Mouse (Mus musculus): ENCODE results near the gene Lpp. TPM values are rescaled to one million over a fixed set of nuclear protein-coding genes. Genes with fewer than 3 reads are reported as not detected.

Lpp gene
- polyA plus RNA-seq, 1 experiment from 2014 or later, result 10.3 TPM

- H3K9ac ChIP-seq (ENCODE audit: low read depth, low read length), result no peak overlapping the region
- WGBS (ENCODE audit: insufficient replicate concordance), result 66% methylated on average over 4 of the region's 4 CpGs
- no peak for ATAC-seq (ENCODE audit: low read depth)
These were observed 347.4 kb downstream of the Lpp start for GRCm38 (mm10) chr16:24740714-24741113.

DNA sequence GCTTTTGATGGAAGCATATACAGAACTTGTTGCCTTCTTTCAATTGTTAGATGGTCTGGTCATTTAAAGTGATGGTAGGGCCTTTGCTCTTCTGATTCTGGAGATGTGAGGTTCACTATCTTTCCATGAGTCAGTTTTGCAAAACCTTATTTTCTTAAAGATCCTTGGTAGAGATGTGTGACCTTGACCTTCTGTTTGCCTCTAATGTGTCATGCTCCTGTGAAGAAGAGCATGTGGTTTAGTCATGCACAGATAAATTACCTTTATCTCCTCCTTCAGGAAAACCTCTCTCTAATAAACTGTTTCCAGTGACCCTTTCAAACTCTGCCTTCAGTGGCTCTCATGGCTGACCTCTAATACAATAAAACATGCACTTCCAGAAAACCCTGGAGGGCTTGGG, 356.5 kb downstream of the Lpp start:
- no peaks in the 10 kb centered on the region for H3K9me3 ChIP-seq (replicated peaks; ENCODE audit: control insufficient read depth, low read length)
- ATAC-seq (ENCODE audit: low read depth), result no peak
- no peaks in the 10 kb centered on the region for H3K27me3 ChIP-seq (ENCODE audit: control insufficient read depth, insufficient read depth, low read depth, low read length)
- H3K4me3 ChIP-seq (ENCODE audit: low read depth, low read length), result no peak overlapping the region
- H3K36me3 ChIP-seq (ENCODE audit: control insufficient read depth, insufficient read depth), result no peaks in the 10 kb centered on the region
- H3K4me2 ChIP-seq (ENCODE audit: low read depth, low read length), result no peak overlapping the region
- H3K4me1 ChIP-seq (ENCODE audit: control insufficient read depth, low read depth, low read length), result no peaks in the 10 kb centered on the region
- H3K9ac ChIP-seq (ENCODE audit: low read depth, low read length), result no peak overlapping the region
- H3K27ac ChIP-seq (ENCODE audit: low read length), result no peak overlapping the region

More at GRCm38 (mm10) chr16:24740714-24741113, 347.4 kb downstream of the Lpp start:
- H3K4me1 ChIP-seq (ENCODE audit: control insufficient read depth, low read depth, low read length), result no peaks in the 10 kb centered on the region
- no peak overlapping the region for H3K4me2 ChIP-seq (ENCODE audit: low read depth, low read length)
- no peaks in the 10 kb centered on the region for H3K36me3 ChIP-seq (ENCODE audit: control insufficient read depth, insufficient read depth)
- no peak overlapping the region for H3K4me3 ChIP-seq (ENCODE audit: low read depth, low read length)
- H3K27ac ChIP-seq (ENCODE audit: low read length), result no peak overlapping the region
- no peaks in the 10 kb centered on the region for H3K27me3 ChIP-seq (ENCODE audit: control insufficient read depth, insufficient read depth, low read depth, low read length)
- H3K9me3 ChIP-seq (replicated peaks; ENCODE audit: control insufficient read depth, low read length), result no peaks in the 10 kb centered on the region

DNA sequence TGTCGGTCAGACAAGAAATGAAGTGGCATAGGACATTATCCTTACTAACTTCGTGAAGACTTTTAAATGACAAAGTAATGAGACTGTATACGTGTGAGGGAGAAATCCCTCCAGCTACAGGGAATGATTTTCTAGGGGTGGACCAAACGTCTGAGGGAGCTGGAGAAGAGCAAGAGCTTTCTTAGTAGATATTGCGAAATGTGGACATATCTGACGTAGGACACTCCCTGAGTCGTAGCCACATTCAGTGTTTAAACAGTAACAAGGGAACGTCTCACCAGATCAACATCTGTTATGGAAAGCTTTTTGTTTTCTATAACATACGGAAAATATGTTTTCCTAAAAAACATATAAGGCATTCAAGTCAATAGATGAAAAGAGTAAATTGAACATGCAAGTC, 362.8 kb downstream of the Lpp start:
- H3K36me3 ChIP-seq (ENCODE audit: control insufficient read depth, insufficient read depth), result no peaks in the 10 kb centered on the region
- no peaks in the 10 kb centered on the region for H3K9me3 ChIP-seq (replicated peaks; ENCODE audit: control insufficient read depth, low read length)
- ATAC-seq (ENCODE audit: low read depth), result no peak
- no peaks in the 10 kb centered on the region for H3K4me1 ChIP-seq (ENCODE audit: control insufficient read depth, low read depth, low read length)
- WGBS (ENCODE audit: insufficient replicate concordance), result 57% methylated on average over 9 of the region's 9 CpGs
- no peak overlapping the region for H3K4me2 ChIP-seq (ENCODE audit: low read depth, low read length)
- no peak overlapping the region for H3K4me3 ChIP-seq (ENCODE audit: low read depth, low read length)
- H3K27ac ChIP-seq (ENCODE audit: low read length), result no peak overlapping the region
- no peak overlapping the region for H3K9ac ChIP-seq (ENCODE audit: low read depth, low read length)
- no peaks in the 10 kb centered on the region for H3K27me3 ChIP-seq (ENCODE audit: control insufficient read depth, insufficient read depth, low read depth, low read length)

GRCm38 (mm10) chr16:24766051-24766450, 372.7 kb downstream of the Lpp start:
- no peak overlapping the region for H3K4me2 ChIP-seq (ENCODE audit: low read depth, low read length)
- no peak overlapping the region for H3K4me3 ChIP-seq (ENCODE audit: low read depth, low read length)
- no peaks in the 10 kb centered on the region for H3K36me3 ChIP-seq (ENCODE audit: control insufficient read depth, insufficient read depth)
- H3K9me3 ChIP-seq (replicated peaks; ENCODE audit: control insufficient read depth, low read length), result no peaks in the 10 kb centered on the region
- no peaks in the 10 kb centered on the region for H3K27me3 ChIP-seq (ENCODE audit: control insufficient read depth, insufficient read depth, low read depth, low read length)
- H3K4me1 ChIP-seq (ENCODE audit: control insufficient read depth, low read depth, low read length), result no peaks in the 10 kb centered on the region
- WGBS (ENCODE audit: insufficient replicate concordance), result 66% methylated on average over 3 of the region's 3 CpGs
- ATAC-seq (ENCODE audit: low read depth), result no peak
- H3K27ac ChIP-seq (ENCODE audit: low read length), result no peak overlapping the region
- H3K9ac ChIP-seq (ENCODE audit: low read depth, low read length), result no peak overlapping the region

DNA sequence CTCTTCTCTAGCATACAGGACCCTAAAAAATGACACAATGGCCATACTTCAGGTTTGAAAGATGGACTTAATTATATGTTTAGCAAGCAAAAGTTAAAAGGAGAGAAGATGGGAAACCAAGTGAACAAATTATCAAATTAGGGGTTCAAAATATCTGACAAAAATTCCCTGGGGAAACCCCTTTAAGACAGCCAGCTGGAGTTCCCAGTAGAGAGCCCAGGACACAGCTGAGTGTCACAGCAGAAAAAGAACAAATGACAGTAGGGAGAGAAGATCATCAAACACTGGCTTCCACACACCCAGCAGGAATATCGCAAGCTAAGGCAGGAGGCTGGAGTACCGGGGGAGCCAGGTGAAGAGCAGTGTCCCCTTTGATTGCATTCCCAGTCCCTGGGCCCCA, 373.3 kb downstream of the Lpp start:
- ATAC-seq (ENCODE audit: low read depth), result no peak
- H3K4me2 ChIP-seq (ENCODE audit: low read depth, low read length), result no peak overlapping the region
- H3K9me3 ChIP-seq (replicated peaks; ENCODE audit: control insufficient read depth, low read length), result no peaks in the 10 kb centered on the region
- H3K4me3 ChIP-seq (ENCODE audit: low read depth, low read length), result no peak overlapping the region
- no peaks in the 10 kb centered on the region for H3K36me3 ChIP-seq (ENCODE audit: control insufficient read depth, insufficient read depth)
- no peak overlapping the region for H3K9ac ChIP-seq (ENCODE audit: low read depth, low read length)
- H3K27ac ChIP-seq (ENCODE audit: low read length), result no peak overlapping the region
- no peaks in the 10 kb centered on the region for H3K27me3 ChIP-seq (ENCODE audit: control insufficient read depth, insufficient read depth, low read depth, low read length)
- no peaks in the 10 kb centered on the region for H3K4me1 ChIP-seq (ENCODE audit: control insufficient read depth, low read depth, low read length)
- WGBS (ENCODE audit: insufficient replicate concordance), result 71% methylated on average over 2 of the region's 2 CpGs

- no peak overlapping the region for H3K27ac ChIP-seq (ENCODE audit: low read length)
- H3K9ac ChIP-seq (ENCODE audit: low read depth, low read length), result no peak overlapping the region
- H3K4me1 ChIP-seq (ENCODE audit: control insufficient read depth, low read depth, low read length), result no peaks in the 10 kb centered on the region
- 51% methylated on average over 2 of the region's 2 CpGs for WGBS (ENCODE audit: insufficient replicate concordance)
- H3K4me2 ChIP-seq (ENCODE audit: low read depth, low read length), result no peak overlapping the region
- no peak for ATAC-seq (ENCODE audit: low read depth)
- no peaks in the 10 kb centered on the region for H3K27me3 ChIP-seq (ENCODE audit: control insufficient read depth, insufficient read depth, low read depth, low read length)
- no peaks in the 10 kb centered on the region for H3K9me3 ChIP-seq (replicated peaks; ENCODE audit: control insufficient read depth, low read length)
- H3K36me3 ChIP-seq (ENCODE audit: control insufficient read depth, insufficient read depth), result no peaks in the 10 kb centered on the region
- H3K4me3 ChIP-seq (ENCODE audit: low read depth, low read length), result no peak overlapping the region
These were observed 383.7 kb downstream of the Lpp start for GRCm38 (mm10) chr16:24777053-24777452.

DNA sequence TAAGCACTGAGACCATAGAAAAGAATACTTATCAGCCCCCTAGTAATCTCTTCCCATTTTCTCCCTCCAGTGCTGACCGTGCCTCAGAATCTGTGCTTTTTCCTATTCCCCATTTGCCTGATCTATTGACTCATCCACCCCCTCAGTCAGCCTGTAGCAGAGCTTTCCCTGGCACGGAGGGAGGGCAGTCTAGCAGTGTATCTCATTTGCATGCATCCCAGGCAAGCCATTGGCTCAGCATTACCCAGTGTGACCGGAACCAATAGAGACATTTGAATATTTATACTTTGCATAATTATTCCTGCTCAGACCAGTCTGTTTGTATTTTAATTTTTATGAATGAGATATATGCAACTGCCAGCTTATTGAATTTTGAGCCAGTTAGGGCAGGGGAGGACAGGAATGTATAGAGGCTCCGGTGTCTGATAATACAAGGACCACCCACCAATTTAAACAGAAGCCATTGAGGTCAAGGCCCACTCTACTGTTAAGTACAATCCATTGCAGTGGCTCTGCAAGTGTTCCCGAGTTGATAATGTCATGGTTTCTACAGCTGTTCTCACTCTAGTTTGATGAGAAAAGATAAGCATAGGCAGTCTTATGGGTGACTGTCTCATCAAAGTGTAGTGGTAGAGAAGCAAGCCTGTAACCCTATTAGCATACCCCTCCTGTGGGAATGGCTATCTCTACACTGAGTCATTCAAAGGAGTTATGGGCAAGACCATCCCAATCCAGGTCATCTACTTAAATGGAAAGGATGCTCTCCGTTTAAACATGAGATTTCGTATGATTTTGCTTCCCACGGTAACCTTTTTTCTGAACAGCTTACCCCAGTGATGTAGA, 385.3 kb downstream of the Lpp start:
- Histone ChIP-seq H3K9me3 (replicated peaks; ENCODE audit: control insufficient read depth, low read length) (no peaks in the 10 kb centered on the region), H3K36me3 (ENCODE audit: control insufficient read depth, insufficient read depth) (no peaks in the 10 kb centered on the region), H3K4me3 (ENCODE audit: low read depth, low read length) (no peak overlapping the region), H3K4me1 (ENCODE audit: control insufficient read depth, low read depth, low read length) (no peaks in the 10 kb centered on the region), H3K4me2 (ENCODE audit: low read depth, low read length) (no peak overlapping the region), H3K9ac (ENCODE audit: low read depth, low read length) (no peak overlapping the region), H3K27ac (ENCODE audit: low read length) (no peak overlapping the region), H3K27me3 (ENCODE audit: control insufficient read depth, insufficient read depth, low read depth, low read length) (no peaks in the 10 kb centered on the region)
- 60% methylated on average over 8 of the region's 8 CpGs for WGBS (ENCODE audit: insufficient replicate concordance)
- no peak for ATAC-seq (ENCODE audit: low read depth)

- H3K27ac ChIP-seq (ENCODE audit: low read length), result no peak overlapping the region
- ATAC-seq (ENCODE audit: low read depth), result no peak
- H3K4me2 ChIP-seq (ENCODE audit: low read depth, low read length), result no peak overlapping the region
- no peak overlapping the region for H3K9ac ChIP-seq (ENCODE audit: low read depth, low read length)
- no peaks in the 10 kb centered on the region for H3K4me1 ChIP-seq (ENCODE audit: control insufficient read depth, low read depth, low read length)
- H3K4me3 ChIP-seq (ENCODE audit: low read depth, low read length), result no peak overlapping the region
- no peaks in the 10 kb centered on the region for H3K9me3 ChIP-seq (replicated peaks; ENCODE audit: control insufficient read depth, low read length)
- no peaks in the 10 kb centered on the region for H3K36me3 ChIP-seq (ENCODE audit: control insufficient read depth, insufficient read depth)
- WGBS (ENCODE audit: insufficient replicate concordance), result 64% methylated on average over 7 of the region's 7 CpGs
- H3K27me3 ChIP-seq (ENCODE audit: control insufficient read depth, insufficient read depth, low read depth, low read length), result no peaks in the 10 kb centered on the region
These were observed 387.2 kb downstream of the Lpp start for GRCm38 (mm10) chr16:24780545-24780944.

DNA sequence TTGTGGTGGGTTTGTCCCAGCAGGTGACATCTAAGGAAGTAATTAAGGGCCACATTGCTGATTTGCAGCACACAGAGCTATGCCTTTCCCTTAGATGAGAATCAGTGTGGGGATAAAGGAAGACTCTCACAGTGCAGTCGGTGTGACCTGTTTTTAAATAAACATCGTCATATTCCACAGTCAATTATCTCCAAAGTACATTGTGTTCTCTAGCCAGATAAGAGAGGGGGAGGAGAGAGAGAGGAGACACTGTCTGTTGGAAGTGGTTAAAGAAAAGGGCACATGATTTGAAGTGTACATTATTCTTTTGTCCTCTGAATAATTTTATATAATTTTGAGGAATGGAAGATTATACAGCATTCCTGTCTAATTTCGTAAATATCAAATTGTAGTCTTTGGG, 388.6 kb downstream of the Lpp start:
- H3K9ac ChIP-seq (ENCODE audit: low read depth, low read length), result no peak overlapping the region
- no peaks in the 10 kb centered on the region for H3K36me3 ChIP-seq (ENCODE audit: control insufficient read depth, insufficient read depth)
- H3K9me3 ChIP-seq (replicated peaks; ENCODE audit: control insufficient read depth, low read length), result no peaks in the 10 kb centered on the region
- H3K4me2 ChIP-seq (ENCODE audit: low read depth, low read length), result no peak overlapping the region
- H3K27me3 ChIP-seq (ENCODE audit: control insufficient read depth, insufficient read depth, low read depth, low read length), result no peaks in the 10 kb centered on the region
- no peak overlapping the region for H3K4me3 ChIP-seq (ENCODE audit: low read depth, low read length)
- H3K27ac ChIP-seq (ENCODE audit: low read length), result no peak overlapping the region
- 42% methylated on average over 3 of the region's 3 CpGs for WGBS (ENCODE audit: insufficient replicate concordance)
- H3K4me1 ChIP-seq (ENCODE audit: control insufficient read depth, low read depth, low read length), result no peaks in the 10 kb centered on the region
- ATAC-seq (ENCODE audit: low read depth), result no peak
